Mouse (Mus musculus) megakaryocyte, embryonic 14.5 days (primary cell): Measurements from ENCODE around the gene Tppp.

Experiments
- FLI1 ChIP-seq: IDR thresholded peaks from 2 replicates; pipeline ENCODE4 v1.6.1; 2012; ENCODE audit warnings: low read length, inconsistent platforms, mixed read lengths
- GATA1 ChIP-seq: IDR thresholded peaks from 3 replicates; pipeline ENCODE4 v1.6.1; 2012; ENCODE audit warnings: mixed read lengths, low read length, inconsistent platforms, borderline replicate concordance

GRCm38 (mm10) chr13:74026215-74026614, 17.0 kb downstream of the Tppp start:
- no peak for TF ChIP-seq GATA1
- no peak for TF ChIP-seq FLI1
